Mouse (Mus musculus): ENCODE results near the gene Sec14l1.

DNA sequence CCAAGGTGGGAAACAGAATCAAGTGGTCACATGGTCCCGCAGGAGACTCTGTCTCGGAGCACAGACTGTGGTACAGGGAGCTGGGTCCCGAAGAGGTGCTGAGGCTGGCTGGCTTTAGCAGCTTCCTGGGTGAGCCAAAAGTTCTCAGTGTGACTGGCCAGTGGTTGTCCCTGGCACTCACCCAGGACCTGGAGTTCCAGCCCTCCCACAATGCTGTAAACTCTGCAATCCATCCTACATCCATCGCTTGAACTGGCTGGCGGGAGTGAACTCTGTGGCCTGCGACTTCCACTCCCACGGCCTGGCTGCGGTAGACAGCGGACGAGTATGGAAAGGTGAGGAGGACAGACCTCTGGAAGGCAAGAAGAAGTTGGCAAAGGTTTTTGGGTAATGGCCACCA, 11.4 kb upstream of the Sec14l1 start:
- TF ChIP-seq POLR2A (IDR thresholded peaks at IDR 0.05; ENCODE audit: low read depth, low read length) (no peak), CTCF (IDR thresholded peaks at IDR 0.05; ENCODE audit: extremely low read depth, insufficient read length, insufficient replicate concordance, low read depth, low read length) (no peak)
